Mouse (Mus musculus) Muller cell, postnatal 12 days (primary cell): ENCODE measurements at regions not wholly inside any gene's neighbourhood (a gene's known extent, or its start where the extent isn't known, plus 50 kb on each side); places are given as distances from the start of the nearest gene placed in this dataset.
A peak's percentile ranks its signal among the peaks of the same experiment; 100 is the strongest.
"Not testable (repeated sequence)": the region's sequence is repeated elsewhere in the genome, so short reads cannot be mapped to it uniquely, and the experiment has no call there.

Experiments
- DNase-seq: peaks from one replicate; pipeline ENCODE4 v3.0.0-alpha.2; 2015; ENCODE audit errors: inconsistent ontology term

DNA sequence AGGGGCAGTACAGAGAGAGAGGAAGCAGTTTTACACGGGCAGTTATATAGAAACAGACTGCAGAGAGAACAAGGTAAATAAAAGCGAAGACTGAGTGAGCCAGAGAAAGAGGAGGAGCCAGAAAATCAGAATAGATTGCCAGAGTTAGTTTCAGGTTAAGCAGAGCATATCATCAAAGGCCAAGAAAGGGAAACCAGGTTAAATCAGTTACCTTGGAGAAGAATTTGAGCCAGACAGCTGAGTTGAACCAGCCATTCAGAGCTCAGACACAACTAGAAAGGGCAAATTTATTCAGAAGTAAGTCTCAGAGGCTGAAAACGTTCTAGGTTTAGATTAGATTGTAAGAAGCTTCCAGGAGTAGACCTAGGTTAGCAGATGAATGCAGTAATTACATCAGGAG is 858.6 kb downstream of the Adgrl3 start:
- no peak for DNase-seq

- DNase-seq: no peak
Observed at GRCm38 (mm10) chr5:81893358-81893757, 873.4 kb downstream of the Adgrl3 start.

DNA sequence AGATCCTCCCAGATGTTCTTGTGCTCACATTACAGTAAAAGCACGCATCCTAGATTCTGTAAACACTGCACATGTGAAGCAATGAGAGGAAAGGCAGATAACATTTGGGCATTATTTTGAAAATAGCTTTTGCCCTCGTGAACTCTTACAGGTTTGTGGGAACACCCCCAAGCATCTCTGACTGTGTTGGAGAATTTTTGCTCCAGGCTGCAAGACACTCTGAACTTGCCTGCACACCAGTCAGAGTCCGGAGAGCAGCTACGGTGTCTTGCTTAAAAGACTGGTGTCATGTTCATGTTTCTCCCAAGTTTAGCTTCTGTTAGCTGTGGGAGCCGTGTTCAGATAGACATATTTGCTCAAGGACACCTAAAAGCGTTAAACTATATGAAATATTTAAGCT is 889.4 kb downstream of the Adgrl3 start:
- no peak for DNase-seq

- peak; percentile 9 for DNase-seq
Observed at GRCm38 (mm10) chr5:81909964-81910363, 890.0 kb downstream of the Adgrl3 start.

GRCm38 (mm10) chr5:81916667-81917066 is 896.7 kb downstream of the Adgrl3 start:
- DNase-seq: no peak

- DNase-seq: no peak
Observed at GRCm38 (mm10) chr5:81940798-81941197, 920.9 kb downstream of the Adgrl3 start.

DNA sequence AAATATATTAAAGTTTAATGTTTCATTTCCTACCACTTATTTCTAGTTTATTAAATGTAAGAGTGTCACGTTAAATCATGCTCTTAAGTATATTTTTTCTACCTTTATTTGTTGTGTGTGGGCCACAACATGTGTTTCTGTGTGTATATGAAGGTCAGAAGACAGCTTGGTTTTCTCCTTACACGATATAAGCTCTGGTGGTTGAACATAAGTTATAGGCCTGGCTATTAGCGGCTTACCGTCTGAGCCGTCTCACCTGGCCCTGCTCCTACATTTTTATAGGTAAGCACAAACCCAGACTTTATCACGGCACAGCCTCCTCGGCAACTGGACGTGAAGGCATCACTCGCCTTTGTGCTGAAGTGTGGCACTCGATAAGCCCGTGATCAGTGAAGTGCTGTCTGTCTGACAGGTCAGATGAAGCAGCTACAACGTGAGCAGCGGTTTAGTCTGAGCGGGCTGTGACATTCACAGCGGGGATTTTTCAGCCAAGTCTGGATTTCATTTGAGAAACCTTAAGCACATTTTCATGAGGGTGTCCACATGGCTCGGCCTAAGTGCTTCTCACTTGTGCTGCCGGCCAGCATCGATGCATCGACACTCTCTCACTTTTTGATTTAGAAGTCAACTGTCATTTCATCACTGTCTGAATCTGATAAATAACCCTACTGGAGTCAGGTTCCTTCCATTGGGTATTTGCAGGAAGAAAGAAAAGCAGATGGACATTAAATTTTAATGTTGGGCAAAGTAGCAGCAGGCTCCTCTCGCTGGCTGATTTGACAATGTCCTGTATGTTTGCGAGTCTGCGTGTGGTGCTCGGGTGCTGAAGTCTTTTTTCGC is 950.0 kb downstream of the Adgrl3 start:
- no peak for DNase-seq

DNA sequence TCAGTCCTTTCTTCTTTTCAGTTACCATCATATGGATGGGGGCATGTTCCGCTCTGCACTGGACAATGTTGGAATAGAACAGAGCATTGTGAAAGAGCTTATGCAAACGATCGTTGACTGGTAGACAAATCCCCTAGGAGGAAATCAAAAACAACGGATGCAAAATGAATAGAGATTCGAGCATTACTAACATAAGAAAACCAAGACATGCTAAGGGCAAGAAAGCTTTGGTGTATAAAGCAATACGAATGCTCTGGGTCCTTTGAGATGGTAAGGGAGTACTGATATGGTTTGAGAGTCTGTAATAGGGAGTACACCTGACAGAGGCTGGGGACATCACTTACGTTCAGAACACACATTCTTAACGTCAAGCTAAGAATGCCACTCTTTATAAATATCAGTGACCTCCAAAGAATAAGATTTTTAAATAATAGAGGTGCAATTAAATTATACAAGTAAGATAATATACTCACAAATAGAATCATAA is 950.6 kb downstream of the Adgrl3 start:
- DNase-seq: no peak

- DNase-seq: no peak
Observed at GRCm38 (mm10) chr5:81976515-81976914, 956.6 kb downstream of the Adgrl3 start.

DNA sequence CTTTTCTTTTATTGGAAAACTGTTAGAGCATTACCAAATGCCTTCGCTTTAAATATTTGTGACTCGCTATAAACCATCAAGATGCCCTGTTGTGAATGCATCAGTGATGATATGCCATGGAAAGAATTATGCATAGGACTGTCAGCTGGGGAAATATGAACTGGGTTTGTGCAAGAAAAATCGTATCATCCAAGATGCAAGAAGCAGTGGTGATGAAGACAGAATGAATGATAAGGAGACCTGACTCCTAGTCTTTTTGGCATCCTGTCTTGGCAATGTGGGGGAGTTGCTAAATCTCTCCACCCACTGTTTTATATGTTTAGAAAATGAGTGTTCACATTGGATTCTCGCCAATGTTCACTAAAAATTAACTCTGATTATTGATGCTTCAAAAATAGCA is 963.4 kb downstream of the Adgrl3 start:
- DNase-seq: no peak

DNA sequence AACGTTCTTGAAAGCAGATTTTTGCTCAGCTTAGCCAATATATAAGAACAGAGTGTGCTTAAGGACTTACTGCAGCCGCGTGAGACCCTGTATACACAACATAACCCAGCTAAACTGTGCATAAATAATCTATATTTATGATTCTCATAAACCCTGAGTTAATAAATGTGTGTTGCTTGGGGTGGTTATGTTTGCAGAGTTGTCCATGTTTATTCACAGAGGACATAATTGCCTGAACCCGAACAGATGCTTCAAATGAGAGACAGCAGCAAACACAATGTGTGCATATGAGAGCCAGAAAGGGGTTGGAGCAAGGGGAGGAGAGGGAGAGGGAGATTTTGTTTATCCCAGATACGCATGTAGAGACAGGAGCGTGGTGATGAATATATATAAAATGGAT is 968.1 kb downstream of the Adgrl3 start:
- DNase-seq: no peak

- DNase-seq: no peak
Observed at GRCm38 (mm10) chr5:82007955-82008354, 988.0 kb downstream of the Adgrl3 start.

- peak; percentile 42 for DNase-seq
Observed at GRCm38 (mm10) chr5:82024126-82024525, 1004.2 kb downstream of the Adgrl3 start.

DNA sequence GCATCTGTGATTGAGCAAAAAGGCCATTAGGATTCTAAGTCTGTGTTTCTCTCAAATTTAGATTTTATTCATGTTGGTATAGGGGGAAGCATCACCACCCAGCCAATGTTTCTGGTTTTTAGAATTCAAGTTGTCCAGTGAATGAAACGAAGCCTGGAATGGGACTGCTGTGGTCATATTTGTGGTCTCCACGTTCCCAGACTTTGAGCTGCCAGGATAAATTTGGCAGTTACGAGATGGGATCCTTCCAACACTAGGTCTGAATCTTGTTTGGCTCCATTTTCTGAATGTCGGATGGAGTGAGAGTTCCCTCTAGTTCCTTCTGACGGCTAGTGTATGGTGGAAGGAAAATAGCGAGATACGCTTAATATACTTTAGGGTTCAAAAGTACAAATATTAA is 1014.8 kb downstream of the Adgrl3 start:
- DNase-seq: peak; percentile 37

DNA sequence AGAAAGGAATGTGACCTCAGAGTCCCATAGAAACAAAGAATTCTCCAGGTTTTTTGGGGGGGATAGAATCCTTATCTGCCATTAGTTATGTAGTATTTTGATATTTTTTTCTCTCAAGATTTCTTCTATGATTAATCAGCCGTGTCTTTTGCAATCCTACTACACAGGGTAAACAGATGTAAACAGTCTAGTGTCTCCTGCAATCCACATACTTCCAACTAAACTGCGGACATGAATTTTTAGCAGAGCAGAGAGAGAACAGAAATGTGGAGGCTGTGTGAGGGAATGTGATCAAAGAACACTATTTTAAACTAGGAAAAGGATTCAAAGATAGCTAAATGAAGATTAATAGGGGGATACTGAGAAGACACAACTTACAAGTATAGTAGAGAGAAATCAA is 1026.2 kb downstream of the Adgrl3 start:
- no peak for DNase-seq

DNA sequence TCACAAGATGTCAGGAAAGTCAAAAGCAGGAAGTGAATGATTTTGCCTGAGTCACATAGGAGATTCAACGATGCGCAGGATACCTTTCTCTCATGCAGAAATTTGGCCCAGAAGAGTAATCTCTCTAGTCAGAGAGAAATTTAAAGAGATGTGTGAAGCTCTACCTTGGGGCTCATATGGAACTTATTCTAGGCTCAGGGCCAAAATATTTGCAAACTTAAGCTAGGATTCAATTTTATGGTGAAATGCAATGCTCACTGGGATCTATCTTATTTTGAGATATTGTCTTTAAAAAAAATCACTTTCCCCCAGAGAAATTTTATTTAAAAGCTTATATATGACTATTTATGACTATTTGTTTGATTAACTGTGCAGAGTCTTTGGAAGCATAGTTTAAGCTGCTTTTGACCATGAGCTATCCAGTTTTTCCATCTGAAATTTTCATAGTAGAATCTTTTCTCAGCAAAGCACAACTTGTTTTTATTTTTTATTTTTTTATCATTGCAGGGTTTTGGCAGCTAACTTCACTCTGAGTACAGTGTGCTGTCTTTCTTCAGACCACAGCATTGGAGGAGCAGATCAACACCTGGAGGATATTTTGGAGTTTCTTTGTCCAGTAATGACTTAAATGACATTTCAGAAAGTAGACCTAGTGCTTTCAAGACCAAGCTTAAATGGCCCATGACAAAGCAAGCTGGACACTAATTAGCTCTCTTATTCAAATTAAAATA is 1039.3 kb downstream of the Adgrl3 start:
- no peak for DNase-seq

GRCm38 (mm10) chr5:82060679-82061078 is 1040.7 kb downstream of the Adgrl3 start:
- DNase-seq: peak; percentile 22

DNA sequence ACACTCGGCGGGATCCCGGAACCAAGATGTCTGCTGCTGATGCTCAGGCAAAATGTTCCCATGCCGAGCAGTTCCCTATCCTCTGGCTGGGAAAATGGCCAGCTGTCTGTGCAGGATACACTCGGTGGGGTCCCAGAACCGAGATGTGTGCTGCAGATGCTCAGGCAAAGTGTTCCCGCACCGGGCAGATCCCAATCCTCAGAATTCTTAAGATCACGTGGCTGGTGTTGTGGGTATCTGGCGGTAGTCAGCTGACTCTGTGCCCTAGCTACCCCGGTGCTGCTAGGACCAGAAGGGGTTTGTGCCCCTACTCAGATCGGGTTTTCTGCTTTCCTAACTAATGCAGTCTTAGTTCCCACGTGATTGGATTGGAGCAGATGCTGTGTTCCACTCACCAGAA is 1049.3 kb downstream of the Adgrl3 start:
- not testable (repeated sequence) for DNase-seq

DNA sequence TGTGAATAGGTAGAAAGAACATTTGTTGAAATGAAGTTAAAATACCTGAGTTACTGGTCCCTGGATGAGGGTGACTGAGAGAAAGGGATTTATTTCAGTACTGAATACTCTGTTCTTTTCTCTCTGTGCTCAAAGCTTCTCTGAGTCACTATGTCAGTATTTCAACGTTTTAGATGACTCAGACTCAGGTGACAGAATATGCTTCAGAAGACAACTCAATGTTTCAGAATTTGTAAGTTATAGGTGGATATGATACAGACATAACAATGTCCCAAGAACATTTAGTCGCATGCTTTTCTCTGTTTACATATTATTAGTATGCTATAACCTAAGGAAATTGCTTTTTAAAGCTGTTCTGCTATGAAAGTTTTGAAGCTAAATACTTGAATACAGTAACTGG is 1069.5 kb downstream of the Adgrl3 start:
- DNase-seq: peak; percentile 52

DNA sequence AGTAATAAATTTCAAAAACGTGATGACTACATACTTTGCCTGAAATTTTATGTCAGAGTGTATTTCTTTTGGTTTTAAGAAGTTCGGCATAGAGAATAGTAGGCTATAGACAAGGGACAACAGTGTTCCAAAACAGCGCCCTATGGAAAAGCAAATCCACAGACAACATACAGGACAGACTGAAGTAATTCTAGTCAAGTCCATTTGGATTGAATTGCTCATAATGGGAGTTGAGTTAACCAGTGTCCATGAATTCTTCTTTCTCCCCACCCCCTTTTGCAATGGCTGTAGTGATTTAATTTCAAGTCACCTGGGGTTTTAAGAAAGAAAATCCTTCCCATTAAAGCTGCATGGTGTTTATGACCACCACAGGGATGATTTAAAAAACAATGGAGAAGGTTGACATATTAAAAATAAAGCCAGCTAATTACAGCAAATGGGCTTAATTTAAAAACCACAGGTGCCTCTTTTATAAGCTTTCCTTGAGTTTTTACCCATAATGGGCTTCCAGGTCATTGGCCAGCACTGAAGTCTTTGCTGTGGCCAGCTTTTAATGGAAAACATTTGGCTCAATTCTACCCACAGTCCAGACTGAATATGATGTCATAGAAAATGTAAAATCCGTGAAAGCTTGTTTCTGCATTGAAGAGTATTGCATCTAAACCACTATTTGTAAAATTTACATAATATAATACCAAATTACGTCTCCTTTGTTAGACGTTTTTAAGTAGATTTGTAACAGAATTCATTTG is 1083.3 kb downstream of the Adgrl3 start:
- no peak for DNase-seq

DNA sequence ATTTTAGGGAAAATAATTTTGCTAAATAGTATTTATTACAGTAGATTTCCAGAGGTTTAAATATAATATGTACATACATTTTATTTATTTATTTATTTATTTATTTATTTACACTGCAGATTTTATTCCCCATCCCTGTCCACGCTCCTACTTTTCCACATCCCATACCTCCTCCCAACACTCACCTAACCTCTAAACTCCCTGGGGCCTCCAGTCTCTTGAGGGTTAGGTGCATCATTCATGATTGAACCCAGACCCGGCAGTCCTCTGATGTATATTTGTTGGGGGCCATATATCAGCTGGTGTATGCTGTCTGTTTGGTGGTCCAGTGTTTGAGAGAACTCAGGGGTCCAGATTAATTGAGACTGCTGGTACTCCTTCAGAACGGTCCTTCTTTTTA is 1083.9 kb downstream of the Adgrl3 start:
- no peak for DNase-seq

GRCm38 (mm10) chr5:82125921-82126459 is 1106.1 kb downstream of the Adgrl3 start:
- no peak for DNase-seq
